Mouse (Mus musculus): ENCODE results near the gene Gm853. TPM values are rescaled to one million over a fixed set of nuclear protein-coding genes. Genes with fewer than 3 reads are reported as not detected.
A peak's percentile ranks its signal among the peaks of the same experiment; 100 is the strongest.

Gene Gm853
- total and polyA plus RNA-seq, 3 experiments, result 0.05 TPM; not detected in 2

DNA sequence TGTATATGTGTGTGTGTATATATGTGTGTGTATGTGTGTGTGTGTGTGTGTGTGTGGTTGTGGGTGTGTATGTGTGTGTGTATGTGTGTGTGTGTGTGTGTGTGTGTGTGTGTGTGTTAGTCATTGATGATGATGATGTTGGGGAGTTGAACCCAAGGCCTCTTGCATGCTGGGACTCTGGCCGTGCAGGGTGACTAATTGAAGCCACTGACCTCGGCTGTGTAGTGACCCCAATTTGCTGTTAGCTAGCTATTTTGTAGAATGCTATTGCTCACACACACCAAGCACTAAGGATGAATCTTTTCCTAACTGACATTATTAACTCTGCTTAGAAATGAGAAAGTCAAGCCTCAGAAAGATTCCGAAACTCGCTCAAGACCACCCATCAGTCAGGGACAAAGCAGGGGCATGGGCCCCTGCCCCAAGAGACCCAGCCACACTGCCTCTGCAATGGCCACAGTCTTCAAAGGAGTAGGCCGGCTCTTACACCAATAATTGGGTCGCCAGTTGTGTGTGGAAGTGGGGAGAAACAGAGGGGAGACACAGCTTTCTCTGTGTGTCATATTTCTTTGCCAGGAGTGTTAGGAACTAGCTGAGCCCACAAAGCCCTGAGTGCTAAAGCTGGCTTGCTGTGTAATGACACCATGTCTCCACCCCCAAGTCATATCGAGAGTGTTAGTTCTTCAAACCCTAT, 41.1 kb downstream of the Gm853 start:
- no peaks in the 10 kb centered on the region for H3K9me3 ChIP-seq (replicated peaks)
- DNase-seq (ENCODE audit: low spot score) (no peak), ATAC-seq (ENCODE audit: extremely low read depth, insufficient number of reproducible peaks, low FRiP score, poor library complexity, severe bottlenecking) (no peak)
- no peak for TF ChIP-seq POLR2AphosphoS5 (IDR thresholded peaks at IDR 0.05; ENCODE audit: insufficient replicate concordance, low read depth, low read length)
- TF ChIP-seq CTCF (IDR thresholded peaks at IDR 0.05; ENCODE audit: low read depth, low read length), result no peak
- no peak for TF ChIP-seq GATA1 (IDR thresholded peaks at IDR 0.05; ENCODE audit: borderline replicate concordance, low read length)
- TF ChIP-seq GATA2 (IDR thresholded peaks at IDR 0.05; ENCODE audit: borderline replicate concordance, low read depth, low read length), result no peak
- no peak for TF ChIP-seq TAL1 (conservative IDR thresholded peaks at IDR 0.05; ENCODE audit: low read depth, low read length)
- peaks cover 4% of the 10 kb centered on the region for H3K4me1 ChIP-seq (ENCODE audit: insufficient read depth, low read depth, low read length)
- H3K27me3 ChIP-seq (ENCODE audit: insufficient read depth, low read length), result peaks cover 37% of the 10 kb centered on the region
- no peaks in the 10 kb centered on the region for H3K36me3 ChIP-seq (replicated peaks)
- no peak overlapping the region for H3K4me3 ChIP-seq (ENCODE audit: low read depth, low read length)

DNA sequence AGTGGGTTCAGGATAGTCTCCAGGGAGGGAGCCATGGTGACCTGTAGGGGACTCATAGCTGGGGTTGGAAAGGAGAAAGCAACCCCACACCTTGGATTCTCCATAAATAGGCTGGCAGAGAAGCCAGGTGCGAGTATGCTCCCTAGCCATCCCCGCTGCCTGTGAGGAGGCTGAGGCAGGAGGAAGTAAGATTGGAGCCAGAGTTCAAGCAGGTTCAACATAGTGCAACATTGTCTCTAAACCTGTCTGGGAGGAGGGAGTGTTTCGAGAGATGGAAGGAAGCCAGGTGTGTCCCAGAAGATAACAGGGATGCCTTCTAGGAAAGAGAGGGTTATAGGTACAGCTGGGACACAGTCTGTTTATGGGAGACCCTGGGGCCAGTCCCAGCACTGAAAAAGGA, 42.3 kb downstream of the Gm853 start:
- H3K9me3 ChIP-seq (replicated peaks), result no peaks in the 10 kb centered on the region
- no peaks in the 10 kb centered on the region for H3K36me3 ChIP-seq (replicated peaks)
- H3K4me3 ChIP-seq (ENCODE audit: low read depth, low read length), result no peak overlapping the region
- DNase-seq (ENCODE audit: low spot score) (no peak), ATAC-seq (ENCODE audit: extremely low read depth, insufficient number of reproducible peaks, low FRiP score, poor library complexity, severe bottlenecking) (no peak)
- TF ChIP-seq CTCF (IDR thresholded peaks at IDR 0.05; ENCODE audit: low read depth, low read length) (no peak), TAL1 (conservative IDR thresholded peaks at IDR 0.05; ENCODE audit: low read depth, low read length) (no peak), GATA1 (IDR thresholded peaks at IDR 0.05; ENCODE audit: borderline replicate concordance, low read length) (no peak), POLR2AphosphoS5 (IDR thresholded peaks at IDR 0.05; ENCODE audit: insufficient replicate concordance, low read depth, low read length) (no peak), GATA2 (IDR thresholded peaks at IDR 0.05; ENCODE audit: borderline replicate concordance, low read depth, low read length) (no peak)
- H3K27me3 ChIP-seq (ENCODE audit: insufficient read depth, low read length), result peaks cover 41% of the 10 kb centered on the region
- peaks cover 5% of the 10 kb centered on the region for H3K4me1 ChIP-seq (ENCODE audit: insufficient read depth, low read depth, low read length)

DNA sequence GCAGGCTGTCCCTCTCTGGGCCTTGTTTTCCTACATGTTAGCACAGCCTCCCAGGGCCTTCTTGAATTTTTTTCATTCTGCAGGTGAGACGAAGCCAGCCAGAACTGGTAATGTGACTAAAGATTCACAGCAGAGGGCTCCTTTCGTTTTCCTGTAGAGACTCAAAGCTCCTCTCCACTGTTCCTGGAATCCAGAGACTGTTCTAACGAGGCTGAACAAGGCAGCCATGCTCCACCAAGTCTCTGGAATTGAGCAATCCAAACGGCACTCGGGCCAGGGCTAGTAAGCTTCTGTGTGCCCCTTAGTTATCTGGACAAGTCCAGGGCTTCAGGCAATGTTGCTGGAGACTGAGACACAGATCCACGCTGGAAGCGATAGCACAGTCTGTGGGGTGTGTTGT, 44.7 kb downstream of the Gm853 start:
- TF ChIP-seq GATA1 (IDR thresholded peaks at IDR 0.05; ENCODE audit: borderline replicate concordance, low read length), result no peak
- no peak for TF ChIP-seq TAL1 (conservative IDR thresholded peaks at IDR 0.05; ENCODE audit: low read depth, low read length)
- no peak for TF ChIP-seq CTCF (IDR thresholded peaks at IDR 0.05; ENCODE audit: low read depth, low read length)
- TF ChIP-seq GATA2 (IDR thresholded peaks at IDR 0.05; ENCODE audit: borderline replicate concordance, low read depth, low read length), result no peak
- no peak for TF ChIP-seq POLR2AphosphoS5 (IDR thresholded peaks at IDR 0.05; ENCODE audit: insufficient replicate concordance, low read depth, low read length)
- H3K9me3 ChIP-seq (replicated peaks), result no peaks in the 10 kb centered on the region
- no peaks in the 10 kb centered on the region for H3K36me3 ChIP-seq (replicated peaks)
- H3K4me1 ChIP-seq (ENCODE audit: insufficient read depth, low read depth, low read length), result peaks cover 18% of the 10 kb centered on the region
- no peak overlapping the region for H3K4me3 ChIP-seq (ENCODE audit: low read depth, low read length)
- DNase-seq (ENCODE audit: low spot score), result no peak
- H3K27me3 ChIP-seq (ENCODE audit: insufficient read depth, low read length), result peaks cover 40% of the 10 kb centered on the region
- ATAC-seq (ENCODE audit: extremely low read depth, insufficient number of reproducible peaks, low FRiP score, poor library complexity, severe bottlenecking), result no peak

DNA sequence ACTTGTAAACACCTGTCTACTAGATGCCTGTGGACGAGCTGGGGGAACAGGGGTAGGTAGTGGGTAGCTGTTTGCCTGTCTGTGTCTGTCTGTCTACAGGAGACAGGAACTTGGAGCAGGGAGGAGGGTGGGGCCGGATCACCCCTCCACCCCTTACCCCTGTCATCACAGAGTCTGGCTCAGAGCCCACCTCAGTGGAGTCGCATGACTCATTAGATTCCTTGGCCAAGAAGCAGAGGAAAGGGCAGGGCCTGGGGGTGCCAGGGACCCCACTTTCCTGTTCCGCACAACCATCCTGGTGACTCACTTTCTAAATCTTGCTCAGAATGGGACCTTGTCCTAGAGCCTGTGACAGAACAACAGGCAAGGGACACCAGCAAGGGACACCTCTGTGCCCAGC, 45.1 kb downstream of the Gm853 start:
- Histone ChIP-seq H3K9me3 (replicated peaks) (no peaks in the 10 kb centered on the region), H3K36me3 (replicated peaks) (no peaks in the 10 kb centered on the region), H3K4me3 (ENCODE audit: low read depth, low read length) (no peak overlapping the region), H3K27me3 (ENCODE audit: insufficient read depth, low read length) (peaks cover 42% of the 10 kb centered on the region), H3K4me1 (ENCODE audit: insufficient read depth, low read depth, low read length) (peaks cover 18% of the 10 kb centered on the region)
- TF ChIP-seq TAL1 (conservative IDR thresholded peaks at IDR 0.05; ENCODE audit: low read depth, low read length), result no peak
- TF ChIP-seq CTCF (IDR thresholded peaks at IDR 0.05; ENCODE audit: low read depth, low read length), result no peak
- no peak for TF ChIP-seq POLR2AphosphoS5 (IDR thresholded peaks at IDR 0.05; ENCODE audit: insufficient replicate concordance, low read depth, low read length)
- TF ChIP-seq GATA2 (IDR thresholded peaks at IDR 0.05; ENCODE audit: borderline replicate concordance, low read depth, low read length), result no peak
- TF ChIP-seq GATA1 (IDR thresholded peaks at IDR 0.05; ENCODE audit: borderline replicate concordance, low read length), result no peak
- DNase-seq (ENCODE audit: low spot score), result no peak
- ATAC-seq (ENCODE audit: extremely low read depth, insufficient number of reproducible peaks, low FRiP score, poor library complexity, severe bottlenecking), result no peak

DNA sequence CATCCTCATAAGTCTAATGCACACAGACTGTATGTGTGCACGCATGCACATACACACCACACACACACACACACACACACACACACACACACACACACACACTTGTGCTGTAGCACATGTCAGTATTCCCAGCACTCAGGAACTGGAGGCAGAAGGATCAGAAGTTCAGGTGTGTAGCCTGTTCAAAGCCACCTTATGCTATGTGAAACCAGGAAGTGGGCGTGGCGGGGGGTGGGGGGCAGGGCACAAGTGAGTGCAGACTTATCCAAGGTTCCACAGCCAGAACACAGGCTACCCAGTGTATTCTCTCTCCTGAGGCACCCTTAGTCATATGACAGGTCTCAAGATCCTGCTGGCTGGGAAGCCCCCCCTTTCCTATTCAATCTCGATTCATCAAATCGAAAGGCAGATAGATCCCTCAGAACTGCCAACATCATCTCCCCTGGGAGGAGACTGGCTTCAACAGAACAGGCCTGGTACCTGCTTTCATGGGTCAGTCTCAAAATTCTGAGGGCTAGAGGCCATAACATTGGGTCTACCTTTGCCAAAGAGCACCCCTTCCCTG, 46.0 kb downstream of the Gm853 start:
- H3K4me3 ChIP-seq (ENCODE audit: low read depth, low read length), result no peak overlapping the region
- no peak for ATAC-seq (ENCODE audit: extremely low read depth, insufficient number of reproducible peaks, low FRiP score, poor library complexity, severe bottlenecking)
- no peaks in the 10 kb centered on the region for H3K9me3 ChIP-seq (replicated peaks)
- H3K36me3 ChIP-seq (replicated peaks), result no peaks in the 10 kb centered on the region
- TF ChIP-seq GATA2 (IDR thresholded peaks at IDR 0.05; ENCODE audit: borderline replicate concordance, low read depth, low read length), result no peak
- no peak for TF ChIP-seq GATA1 (IDR thresholded peaks at IDR 0.05; ENCODE audit: borderline replicate concordance, low read length)
- no peak for TF ChIP-seq POLR2AphosphoS5 (IDR thresholded peaks at IDR 0.05; ENCODE audit: insufficient replicate concordance, low read depth, low read length)
- TF ChIP-seq TAL1 (conservative IDR thresholded peaks at IDR 0.05; ENCODE audit: low read depth, low read length), result no peak
- no peak for TF ChIP-seq CTCF (IDR thresholded peaks at IDR 0.05; ENCODE audit: low read depth, low read length)
- peaks cover 18% of the 10 kb centered on the region for H3K4me1 ChIP-seq (ENCODE audit: insufficient read depth, low read depth, low read length)
- H3K27me3 ChIP-seq (ENCODE audit: insufficient read depth, low read length), result peaks cover 36% of the 10 kb centered on the region
- no peak for DNase-seq (ENCODE audit: low spot score)

DNA sequence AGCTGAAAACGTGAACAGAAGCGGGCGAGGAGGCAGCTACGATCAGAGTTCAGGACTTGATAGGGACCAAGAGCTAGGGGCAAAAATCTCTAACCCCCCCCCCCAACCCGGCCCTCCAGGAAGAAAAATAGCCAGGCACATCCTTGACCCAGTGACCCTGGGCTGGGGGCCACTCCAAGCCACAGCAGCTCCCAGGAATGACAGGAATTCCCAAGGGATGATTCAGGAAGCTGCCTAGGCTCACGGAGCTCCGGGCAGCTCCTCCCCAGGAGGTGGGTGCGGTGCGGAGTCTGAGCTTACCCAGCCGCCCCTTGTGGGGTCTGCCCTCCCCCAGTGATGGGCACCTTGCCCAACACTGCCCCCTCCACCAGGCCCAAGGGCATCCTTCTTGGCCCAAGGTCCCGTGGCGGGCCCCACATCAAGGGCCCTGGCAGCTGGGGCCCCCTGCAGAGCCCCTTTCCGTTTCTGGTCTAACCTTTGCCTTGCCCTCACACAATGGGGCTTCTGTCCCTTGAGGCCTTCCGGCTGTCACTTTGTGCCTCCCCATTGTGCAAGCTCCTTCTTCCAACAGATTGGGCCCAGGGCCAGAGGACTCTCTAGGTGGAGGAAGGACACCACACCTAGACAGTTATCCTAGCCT, 47.0 kb downstream of the Gm853 start, which contains the start of gene Tinagl1:
Gene Tinagl1 (minus strand): TSS at position 51 of the 640 bp plus-strand sequence.
- TF ChIP-seq CTCF (IDR thresholded peaks at IDR 0.05; ENCODE audit: low read depth, low read length) (no peak), TAL1 (conservative IDR thresholded peaks at IDR 0.05; ENCODE audit: low read depth, low read length) (no peak), POLR2AphosphoS5 (IDR thresholded peaks at IDR 0.05; ENCODE audit: insufficient replicate concordance, low read depth, low read length) (no peak), GATA1 (IDR thresholded peaks at IDR 0.05; ENCODE audit: borderline replicate concordance, low read length) (no peak), GATA2 (IDR thresholded peaks at IDR 0.05; ENCODE audit: borderline replicate concordance, low read depth, low read length) (no peak)
- Histone ChIP-seq H3K4me1 (ENCODE audit: insufficient read depth, low read depth, low read length) (peaks cover 18% of the 10 kb centered on the region), H3K9me3 (replicated peaks) (no peaks in the 10 kb centered on the region), H3K4me3 (ENCODE audit: low read depth, low read length) (peak within 1 kb of the TSS; percentile 21; the same call in 1 of the 2 replicates), H3K36me3 (replicated peaks) (no peaks in the 10 kb centered on the region), H3K27me3 (ENCODE audit: insufficient read depth, low read length) (peaks cover 33% of the 10 kb centered on the region)
- no peak for DNase-seq (ENCODE audit: low spot score)
- no peak for ATAC-seq (ENCODE audit: extremely low read depth, insufficient number of reproducible peaks, low FRiP score, poor library complexity, severe bottlenecking)
